ENCODE assay signal across 18 mouse cellular contexts in genomic region chr15:31299258-31299917, GRCm38 (mm10).
A peak's percentile ranks its signal among the peaks of the same experiment; 100 is the strongest.
DNase-seq lines count a peak whose midpoint lies in the region; ATAC-seq and TF ChIP-seq lines count a peak whose summit lies in the region.
"Had no signal": no experiment of that assay in that cellular context is flagged by ENCODE, and none has a peak within 500 bp of the region (broad histone marks: within the 10 kb centered on the region; RNA-seq: fewer than 3 reads in every experiment).

No protein-coding gene starts in this region.

- no peaks in the 10 kb centered on the region for H3K9me3 ChIP-seq in neural tube, embryonic 12.5 days
- H3K9me3 ChIP-seq: embryonic facial prominence, embryonic 12.5 days; forebrain, embryonic 10.5 days; heart, embryonic 15.5 days had no signal

- H3K27ac ChIP-seq in kidney, adult 2 months (ENCODE audit: insufficient read depth, low read depth, low read length) = no peak overlapping the region
- no peak overlapping the region for H3K27ac ChIP-seq in gastrocnemius, adult 2 months
- H3K27ac ChIP-seq in neural tube, embryonic 12.5 days = no peak overlapping the region
- H3K27ac ChIP-seq: embryonic facial prominence, embryonic 12.5 days; forebrain, embryonic 10.5 days; heart, embryonic 15.5 days; layer of hippocampus, adult 2 months had no signal

- intact Hi-C loops in gastrocnemius, adult 2 months (cut with DNase I) = no loop called here

- TF ChIP-seq CTCF in kidney, adult 2 months (conservative IDR thresholded peaks at IDR 0.05; ENCODE audit: insufficient read depth, insufficient read length, low read depth, low read length) = no peak
- no peak for TF ChIP-seq CTCF in gastrocnemius, adult 2 months (IDR thresholded peaks at IDR 0.05)

- H3K27me3 ChIP-seq in kidney, adult 2 months (replicated peaks; ENCODE audit: control insufficient read depth, insufficient read depth, low read length) = no peaks in the 10 kb centered on the region
- H3K27me3 ChIP-seq in neural tube, embryonic 12.5 days (replicated peaks) = peaks cover 30% of the 10 kb centered on the region
- H3K27me3 ChIP-seq: CH12.LX, Patski had no signal

- ATAC-seq in neural tube, embryonic 12.5 days (ENCODE audit: low FRiP score, low read depth) = peak; percentile 57; the same call in 1 of the 2 replicates
- ATAC-seq: liver, postnatal 0 days; Patski had no signal

- DNase-seq in kidney, postnatal 10 days = peak; percentile 29
- no peak for DNase-seq in kidney, adult 2 months
- DNase-seq in brain, adult 2 months (ENCODE audit: low read depth, low spot score) = peak; percentile 50
- peak; percentile 35 for DNase-seq in gastrocnemius, adult 2 months
- DNase-seq in layer of hippocampus, adult 18-20 months (ENCODE audit: low spot score in 2 of 2) = no peak
- DNase-seq in adrenal gland, postnatal 14 days = no peak
- DNase-seq: cerebellum, postnatal 14 days; kidney, adult 11 months; liver, postnatal 0 days; lung, postnatal 4 days; thymus, postnatal 14 days had no signal

- no peaks in the 10 kb centered on the region for H3K36me3 ChIP-seq in kidney, adult 2 months (ENCODE audit: control insufficient read depth, insufficient read depth, low read length)
- H3K36me3 ChIP-seq in neural tube, embryonic 12.5 days = no peaks in the 10 kb centered on the region
- H3K36me3 ChIP-seq: embryonic facial prominence, embryonic 12.5 days; forebrain, embryonic 10.5 days; heart, embryonic 15.5 days had no signal

- TF ChIP-seq POLR2A in kidney, adult 2 months (IDR thresholded peaks at IDR 0.05; ENCODE audit: low read depth, low read length) = no peak

- H3K9ac ChIP-seq in neural tube, embryonic 12.5 days = no peak overlapping the region
- H3K9ac ChIP-seq: embryonic facial prominence, embryonic 12.5 days; heart, embryonic 15.5 days; liver, postnatal 0 days had no signal

- 55% methylated on average over 6 of the region's 6 CpGs for WGBS in kidney, adult 2 months
- WGBS in neural tube, embryonic 12.5 days = 56% methylated on average over 6 of the region's 6 CpGs

- H3K4me1 ChIP-seq in kidney, adult 2 months (ENCODE audit: control insufficient read depth, insufficient read depth, low read length) = no peaks in the 10 kb centered on the region; the same call in 1 of the 2 replicates
- peaks cover 18% of the 10 kb centered on the region for H3K4me1 ChIP-seq in neural tube, embryonic 12.5 days

- no peak overlapping the region for H3K4me2 ChIP-seq in neural tube, embryonic 12.5 days (replicated peaks)
- H3K4me2 ChIP-seq: embryonic facial prominence, embryonic 12.5 days; heart, embryonic 15.5 days had no signal

- no peak overlapping the region for H3K4me3 ChIP-seq in kidney, adult 2 months (ENCODE audit: insufficient read depth, low read depth, low read length)
- no peak overlapping the region for H3K4me3 ChIP-seq in gastrocnemius, adult 2 months
- no peak overlapping the region for H3K4me3 ChIP-seq in neural tube, embryonic 12.5 days
- H3K4me3 ChIP-seq: embryonic facial prominence, embryonic 12.5 days; forebrain, embryonic 10.5 days; heart, embryonic 15.5 days; layer of hippocampus, adult 2 months had no signal

Comparison
In these comparisons a context has a peak if more than half of its experiments do, and no peak if none do; other contexts are left out.
1. DNase-seq: peak in kidney, postnatal 10 days (single experiment), brain, adult 2 months (single experiment) and gastrocnemius, adult 2 months (single experiment); none in kidney, adult 2 months (single experiment), layer of hippocampus, adult 18-20 months (0 of 2) and adrenal gland, postnatal 14 days (single experiment).